Comparison of ENCODE assay signal across 21 mouse cellular contexts in genomic region chr3:90103938-90104337, GRCm38 (mm10). TPM values are rescaled to one million over a fixed set of nuclear protein-coding genes. Genes with fewer than 3 reads are reported as not detected.
"Had no signal": no experiment of that assay in that cellular context is flagged by ENCODE, and none has a peak within 500 bp of the region (broad histone marks: within the 10 kb centered on the region; RNA-seq: fewer than 3 reads in every experiment).

TSS of gene Nup210l (plus strand) at chr3:90104132.

- DNase-seq: lung, adult 18-20 months; lung, embryonic 14.5 days; lung, postnatal 10 days; lung, postnatal 4 days; midbrain, embryonic 14.5 days; retina, postnatal 1 day; right cerebral cortex, adult 18-20 months; right cerebral cortex, postnatal 25 days; right cerebral cortex, postnatal 4 days; spleen, adult 18-20 months; thymus, adult 18-20 months; thymus, postnatal 14 days; thymus, postnatal 36 days had no signal

- H3K4me3 ChIP-seq: midbrain, embryonic 10.5 days; midbrain, embryonic 12.5 days; myocyte; neural tube, embryonic 13.5 days; neural tube, embryonic 15.5 days had no signal

- H3K4me2 ChIP-seq: lung, embryonic 14.5 days; midbrain, embryonic 12.5 days; neural tube, embryonic 13.5 days; neural tube, embryonic 15.5 days had no signal

- H3K27ac ChIP-seq: liver, embryonic 14.5 days; midbrain, embryonic 10.5 days; midbrain, embryonic 12.5 days; neural tube, embryonic 13.5 days; neural tube, embryonic 15.5 days had no signal

- H3K9ac ChIP-seq: liver, embryonic 14.5 days; lung, embryonic 14.5 days; midbrain, embryonic 12.5 days; neural tube, embryonic 13.5 days; neural tube, embryonic 15.5 days had no signal

- H3K27me3 ChIP-seq: midbrain, embryonic 12.5 days; neural tube, embryonic 13.5 days; neural tube, embryonic 15.5 days had no signal

- ATAC-seq: midbrain, embryonic 16.5 days had no signal

- H3K4me1 ChIP-seq: midbrain, embryonic 10.5 days; midbrain, embryonic 12.5 days; neural tube, embryonic 13.5 days; neural tube, embryonic 15.5 days had no signal

- H3K9me3 ChIP-seq: midbrain, embryonic 10.5 days; midbrain, embryonic 12.5 days; neural tube, embryonic 13.5 days; neural tube, embryonic 15.5 days had no signal

RNA-seq across cellular contexts. Expression of gene Nup210l, which starts in this region (rescaled TPM):
- total RNA-seq: megakaryocyte-erythroid progenitor cell, adult 5-6 weeks had no signal
